Mouse (Mus musculus): ENCODE measurements around the gene Tbc1d7.

- TF ChIP-seq GATA1 (IDR thresholded peaks at IDR 0.05; ENCODE audit: borderline replicate concordance, low read length) (no peak), FLI1 (IDR thresholded peaks at IDR 0.05; ENCODE audit: low read length) (no peak)
Observed at GRCm38 (mm10) chr13:43132859-43133258, 38.4 kb downstream of the Tbc1d7 start.

Measured in megakaryocyte, embryonic 14.5 days (primary cell).